Mouse (Mus musculus) neural tube, embryonic 15.5 days (tissue): ENCODE data around the gene A930004D18Rik. TPM values are rescaled to one million over a fixed set of nuclear protein-coding genes. Genes with fewer than 3 reads are reported as not detected.
A peak's percentile ranks its signal among the peaks of the same experiment; 100 is the strongest.

ENCODE experiments used
- ATAC-seq: fragments of 200-750 bp; cut with Nextera tagmentation; 2 replicates; pipeline ENCODE4 v1.8.0; 2017; ENCODE audit warnings: mild to moderate bottlenecking, moderate TSS enrichment, moderate library complexity; ENCODE audit not compliant: low FRiP score
- H3K27ac ChIP-seq: fragments of 300-500 bp; sonication (generic); replicated peaks from 2 replicates; pipeline ENCODE4 v1.5.1; 2015; ENCODE audit warnings: mild to moderate bottlenecking, inconsistent platforms
- H3K27me3 ChIP-seq: fragments of 300-500 bp; sonication (generic); replicated peaks from 2 replicates; pipeline ENCODE4 v1.6.1; 2015; ENCODE audit warnings: inconsistent platforms
- H3K36me3 ChIP-seq: fragments of 300-500 bp; sonication (generic); 2 replicates; pipeline ENCODE4 v1.6.1; 2015; ENCODE audit warnings: inconsistent platforms
- H3K4me1 ChIP-seq: fragments of 300-500 bp; sonication (generic); 2 replicates; pipeline ENCODE4 v1.6.1; 2015; ENCODE audit warnings: inconsistent platforms
- H3K4me2 ChIP-seq: fragments of 300-500 bp; sonication (generic); 2 replicates; pipeline ENCODE4 v1.6.1; 2015; ENCODE audit warnings: inconsistent platforms, mild to moderate bottlenecking, moderate library complexity
- H3K4me3 ChIP-seq: fragments of 300-500 bp; sonication (generic); replicated peaks from 2 replicates; pipeline ENCODE4 v1.5.1; 2015; ENCODE audit warnings: mild to moderate bottlenecking, inconsistent platforms
- H3K9ac ChIP-seq: fragments of 300-500 bp; sonication (generic); replicated peaks from 2 replicates; pipeline ENCODE4 v1.6.1; 2015; ENCODE audit warnings: mild to moderate bottlenecking, inconsistent platforms
- H3K9me3 ChIP-seq: fragments of 300-500 bp; sonication (generic); replicated peaks from 2 replicates; pipeline ENCODE4 v1.6.1; 2016; ENCODE audit warnings: inconsistent platforms
- WGBS: fragments of 180-500 bp; shearing (Covaris S2); methylation state at CpG from one replicate; pipeline ENCODE4 v1.1.7; 2015; ENCODE audit warnings: mixed read lengths; 5-methylcytosine and 5-hydroxymethylcytosine counted together
- polyA plus RNA-seq: library from polyadenylated mRNA; unstranded; fragments of >200 nt; fragmentation: Nextera tagmentation; extraction: Ambion mirVana; gene quantifications from 2 replicates; pipeline ENCODE4 v1.2.1, GENCODE M21; 2015

Gene A930004D18Rik
- polyA plus RNA-seq, 1 experiment from 2014 or later = 13.1 TPM

GRCm38 (mm10) chr2:18031271-18031821 lies 6.2 kb downstream of the A930004D18Rik start:
- no peaks in the 10 kb centered on the region for H3K9me3 ChIP-seq
- 12% methylated on average over 26 of the region's 26 CpGs for WGBS
- H3K4me2 ChIP-seq = peak overlapping the region; percentile 84
- no peaks in the 10 kb centered on the region for H3K27me3 ChIP-seq
- H3K4me3 ChIP-seq = peak overlapping the region; percentile 38
- no peak overlapping the region for H3K27ac ChIP-seq
- H3K9ac ChIP-seq = peak overlapping the region; percentile 42
- H3K4me1 ChIP-seq = peaks cover 46% of the 10 kb centered on the region
- H3K36me3 ChIP-seq = no peaks in the 10 kb centered on the region
- no peak for ATAC-seq

- Histone ChIP-seq H3K36me3 (no peaks in the 10 kb centered on the region), H3K27ac (no peak overlapping the region), H3K4me3 (no peak overlapping the region), H3K9ac (no peak overlapping the region), H3K9me3 (no peaks in the 10 kb centered on the region), H3K27me3 (no peaks in the 10 kb centered on the region), H3K4me1 (peaks cover 54% of the 10 kb centered on the region), H3K4me2 (no peak overlapping the region; the same call in 1 of the 2 replicates)
- no peak for ATAC-seq
- 59% methylated on average over 8 of the region's 8 CpGs for WGBS
These were observed 7.0 kb downstream of the A930004D18Rik start for GRCm38 (mm10) chr2:18030581-18030980.

GRCm38 (mm10) chr2:18029656-18030055 lies 7.9 kb downstream of the A930004D18Rik start:
- H3K4me1 ChIP-seq = peaks cover 55% of the 10 kb centered on the region
- H3K9me3 ChIP-seq = no peaks in the 10 kb centered on the region
- no peak overlapping the region for H3K9ac ChIP-seq
- WGBS = 87% methylated on average over 7 of the region's 7 CpGs
- no peaks in the 10 kb centered on the region for H3K27me3 ChIP-seq
- no peak for ATAC-seq
- H3K4me2 ChIP-seq = no peak overlapping the region
- no peaks in the 10 kb centered on the region for H3K36me3 ChIP-seq
- no peak overlapping the region for H3K4me3 ChIP-seq
- H3K27ac ChIP-seq = no peak overlapping the region

- H3K36me3 ChIP-seq = no peaks in the 10 kb centered on the region
- peak overlapping the region; percentile 95 for H3K27ac ChIP-seq
- H3K27me3 ChIP-seq = no peaks in the 10 kb centered on the region
- H3K4me1 ChIP-seq = peaks cover 48% of the 10 kb centered on the region
- no peaks in the 10 kb centered on the region for H3K9me3 ChIP-seq
- peak overlapping the region; percentile 94 for H3K4me2 ChIP-seq
- H3K4me3 ChIP-seq = peak overlapping the region; percentile 65
- H3K9ac ChIP-seq = peak overlapping the region; percentile 75
- peak; percentile 51 for ATAC-seq
- WGBS = under 1% methylated on average over 61 of the region's 61 CpGs
These were observed 9.2 kb downstream of the A930004D18Rik start for GRCm38 (mm10) chr2:18028140-18029021.

- H3K36me3 ChIP-seq = no peaks in the 10 kb centered on the region
- WGBS = under 1% methylated on average over 44 of the region's 44 CpGs
- peaks cover 41% of the 10 kb centered on the region for H3K4me1 ChIP-seq
- no peaks in the 10 kb centered on the region for H3K27me3 ChIP-seq
- H3K27ac ChIP-seq = peak overlapping the region; percentile 95
- H3K9me3 ChIP-seq = no peaks in the 10 kb centered on the region
- peak overlapping the region; percentile 65 for H3K4me3 ChIP-seq
- H3K4me2 ChIP-seq = peak overlapping the region; percentile 94
- peak overlapping the region; percentile 75 for H3K9ac ChIP-seq
- peak; percentile 84 for ATAC-seq
These were observed 9.9 kb downstream of the A930004D18Rik start for GRCm38 (mm10) chr2:18027448-18028139.

- peak; percentile 33 for ATAC-seq
- Histone ChIP-seq H3K4me2 (peak overlapping the region; percentile 94), H3K9me3 (no peaks in the 10 kb centered on the region), H3K4me1 (peaks cover 28% of the 10 kb centered on the region), H3K4me3 (peak overlapping the region; percentile 65), H3K27me3 (no peaks in the 10 kb centered on the region), H3K36me3 (no peaks in the 10 kb centered on the region), H3K27ac (peak overlapping the region; percentile 95; the same call in 1 of the 2 replicates), H3K9ac (peak overlapping the region; percentile 50)
- WGBS = under 1% methylated on average over 44 of the region's 44 CpGs
These were observed 11.2 kb downstream of the A930004D18Rik start for GRCm38 (mm10) chr2:18026116-18026947.

GRCm38 (mm10) chr2:18025781-18026115 lies 11.8 kb downstream of the A930004D18Rik start:
- no peak for ATAC-seq
- no peaks in the 10 kb centered on the region for H3K9me3 ChIP-seq
- WGBS = 3% methylated on average over 14 of the region's 14 CpGs
- peaks cover 24% of the 10 kb centered on the region for H3K4me1 ChIP-seq
- H3K9ac ChIP-seq = peak overlapping the region; percentile 50
- H3K27me3 ChIP-seq = no peaks in the 10 kb centered on the region
- peak overlapping the region; percentile 65 for H3K4me3 ChIP-seq
- H3K36me3 ChIP-seq = no peaks in the 10 kb centered on the region
- peak overlapping the region; percentile 94 for H3K4me2 ChIP-seq
- H3K27ac ChIP-seq = peak overlapping the region; percentile 19; the same call in 1 of the 2 replicates

- Histone ChIP-seq H3K4me1 (peaks cover 24% of the 10 kb centered on the region), H3K4me3 (0 out of 2 replicates have a peak overlapping the region, but pooled peaks have one; percentile 65), H3K4me2 (peak overlapping the region; percentile 94), H3K27me3 (no peaks in the 10 kb centered on the region), H3K36me3 (no peaks in the 10 kb centered on the region), H3K27ac (no peak overlapping the region), H3K9ac (no peak overlapping the region), H3K9me3 (no peaks in the 10 kb centered on the region)
- no peak for ATAC-seq
- WGBS = 47% methylated on average over 5 of the region's 5 CpGs
These were observed 12.4 kb downstream of the A930004D18Rik start for GRCm38 (mm10) chr2:18025116-18025515.

- Histone ChIP-seq H3K4me3 (no peak overlapping the region), H3K27ac (no peak overlapping the region), H3K27me3 (no peaks in the 10 kb centered on the region), H3K9ac (no peak overlapping the region), H3K9me3 (no peaks in the 10 kb centered on the region), H3K4me1 (peaks cover 19% of the 10 kb centered on the region), H3K36me3 (no peaks in the 10 kb centered on the region), H3K4me2 (no peak overlapping the region)
- 48% methylated on average over 1 of the region's 1 CpGs for WGBS
- no peak for ATAC-seq
These were observed 14.7 kb downstream of the A930004D18Rik start for GRCm38 (mm10) chr2:18022886-18023285.

GRCm38 (mm10) chr2:18019122-18019521 lies 18.4 kb downstream of the A930004D18Rik start:
- 82% methylated on average over 1 of the region's 1 CpGs for WGBS

GRCm38 (mm10) chr2:18017321-18017720 lies 20.2 kb downstream of the A930004D18Rik start:
- no peak overlapping the region for H3K4me2 ChIP-seq
- ATAC-seq = no peak
- H3K9me3 ChIP-seq = no peaks in the 10 kb centered on the region
- no peaks in the 10 kb centered on the region for H3K27me3 ChIP-seq
- H3K9ac ChIP-seq = no peak overlapping the region
- no peak overlapping the region for H3K27ac ChIP-seq
- no peaks in the 10 kb centered on the region for H3K36me3 ChIP-seq
- H3K4me3 ChIP-seq = no peak overlapping the region
- 95% methylated on average over 6 of the region's 6 CpGs for WGBS
- no peaks in the 10 kb centered on the region for H3K4me1 ChIP-seq

More at GRCm38 (mm10) chr2:18019122-18019521, 18.4 kb downstream of the A930004D18Rik start:
- H3K27ac ChIP-seq = no peak overlapping the region
- H3K9ac ChIP-seq = no peak overlapping the region
- H3K4me1 ChIP-seq = no peaks in the 10 kb centered on the region
- no peak overlapping the region for H3K4me3 ChIP-seq
- H3K9me3 ChIP-seq = no peaks in the 10 kb centered on the region
- H3K36me3 ChIP-seq = no peaks in the 10 kb centered on the region
- no peaks in the 10 kb centered on the region for H3K27me3 ChIP-seq
- no peak for ATAC-seq
- H3K4me2 ChIP-seq = no peak overlapping the region
